Mouse (Mus musculus) heart, postnatal 36 days (tissue): ENCODE results near the gene B3gnt5. TPM values are rescaled to one million over a fixed set of nuclear protein-coding genes. Genes with fewer than 3 reads are reported as not detected.
"Not testable (repeated sequence)": the region's sequence is repeated elsewhere in the genome, so short reads cannot be mapped to it uniquely, and the experiment has no call there.

Experiments
- DNase-seq, 2 experiments: peaks; one replicate each; pipeline ENCODE4 v3.0.0; 2021 to 2022
- intact Hi-C: fragments of 180-260 bp; cut with DNase I; formaldehyde crosslinking; loops from one replicate; pipeline ENCODE4 v1.15.1; 2025
- total RNA-seq, 2 experiments: library from RNA; stranded (reverse); gene quantifications; 2 replicates each; pipeline ENCODE4 v1.2.3; 2021

B3gnt5 gene
- under 1 TPM; 0.54 to 0.61 TPM for total RNA-seq

DNA sequence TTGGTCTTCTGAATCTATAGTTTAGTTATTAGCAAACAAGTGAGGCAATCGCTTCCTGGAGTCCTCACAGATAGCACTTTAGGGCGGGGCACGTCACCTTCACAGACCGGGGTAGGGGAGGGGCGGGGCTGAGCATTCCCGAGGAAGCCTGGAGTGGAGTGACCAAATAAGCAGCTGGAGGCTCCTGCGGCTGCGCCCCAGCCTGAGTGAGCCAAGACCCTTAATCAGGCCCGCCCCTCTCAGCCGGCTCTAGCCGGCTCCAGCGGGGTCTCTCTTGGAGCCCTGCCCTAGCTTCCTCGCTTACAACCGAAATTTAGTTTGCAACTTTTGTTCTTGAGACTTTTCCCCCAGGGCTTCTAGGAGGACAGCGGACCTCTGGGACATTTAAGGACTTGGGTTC, at the start of gene B3gnt5:
B3gnt5 (plus strand) TSS at position 135 of the 400 bp plus-strand sequence.
- intact Hi-C loops, result no loop called here
- DNase-seq, result peak; percentile 21 to 31

DNA sequence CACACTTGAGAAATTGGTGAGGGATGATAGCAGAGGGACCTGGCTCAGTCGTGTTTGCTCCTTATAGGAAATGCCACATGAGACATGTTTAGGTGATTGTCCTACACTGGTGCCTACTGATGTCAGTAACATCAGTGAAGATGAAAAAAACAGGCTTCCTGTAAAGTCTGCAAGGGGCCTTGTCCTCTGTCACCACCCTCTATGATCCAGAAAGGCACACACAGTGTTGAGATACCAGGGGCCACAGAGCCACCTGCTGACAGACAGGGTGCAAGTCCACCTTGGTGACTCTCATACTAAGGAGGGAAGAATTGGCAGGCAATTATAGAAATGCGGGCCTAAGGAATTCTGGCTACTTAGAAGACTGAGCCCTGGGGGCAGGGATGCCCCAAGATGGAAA, 39.0 kb upstream of the B3gnt5 start:
- DNase-seq, result no peak
- intact Hi-C loops, result loop anchor here (10.0 kb wide), 4 partner anchors 124 to 704 kb away; partner anchors contain the start of genes Abcc5 and Parl

DNA sequence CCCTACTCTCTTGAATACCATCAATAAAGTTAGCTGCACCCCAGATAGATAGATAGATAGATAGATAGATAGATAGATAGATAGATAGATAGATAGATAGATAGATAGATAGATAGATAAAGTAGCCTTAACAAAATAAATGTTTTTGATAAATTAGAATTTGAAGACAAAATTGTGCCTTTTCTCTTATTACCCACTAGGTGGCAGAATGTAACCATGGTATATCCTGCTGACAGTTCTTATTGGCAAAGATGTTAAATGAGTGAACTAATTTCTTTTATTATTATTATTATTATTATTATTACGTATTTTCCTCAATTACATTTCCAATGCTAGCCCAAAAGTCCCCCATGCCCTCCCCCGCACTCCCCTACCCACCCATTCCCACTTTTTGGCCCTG, 35.9 kb upstream of the B3gnt5 start:
- not testable (repeated sequence) for DNase-seq
- intact Hi-C loops, result loop anchor here (10.0 kb wide), 4 partner anchors 121 to 701 kb away; partner anchors contain the start of genes Abcc5 and Parl

DNA sequence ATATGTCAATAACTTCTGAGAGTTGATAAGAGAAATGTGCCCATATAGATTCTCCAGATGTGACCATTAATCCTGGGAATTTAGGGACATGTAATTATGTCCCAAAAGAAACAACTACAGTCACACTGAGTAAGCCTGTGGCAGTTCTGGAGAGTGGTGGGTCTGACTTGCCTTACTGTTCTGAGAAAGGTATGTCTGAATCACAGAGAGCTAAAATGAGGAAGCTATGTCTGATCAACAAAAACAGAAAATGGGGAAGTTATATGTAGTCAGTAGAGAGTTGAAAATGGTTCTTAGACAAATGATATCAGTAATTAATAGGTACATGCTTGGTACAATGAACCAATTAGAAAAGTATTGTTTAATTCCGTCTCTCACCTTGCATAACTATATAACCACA, 27.1 kb upstream of the B3gnt5 start:
- DNase-seq, result no peak
- intact Hi-C loops, result no loop called here

DNA sequence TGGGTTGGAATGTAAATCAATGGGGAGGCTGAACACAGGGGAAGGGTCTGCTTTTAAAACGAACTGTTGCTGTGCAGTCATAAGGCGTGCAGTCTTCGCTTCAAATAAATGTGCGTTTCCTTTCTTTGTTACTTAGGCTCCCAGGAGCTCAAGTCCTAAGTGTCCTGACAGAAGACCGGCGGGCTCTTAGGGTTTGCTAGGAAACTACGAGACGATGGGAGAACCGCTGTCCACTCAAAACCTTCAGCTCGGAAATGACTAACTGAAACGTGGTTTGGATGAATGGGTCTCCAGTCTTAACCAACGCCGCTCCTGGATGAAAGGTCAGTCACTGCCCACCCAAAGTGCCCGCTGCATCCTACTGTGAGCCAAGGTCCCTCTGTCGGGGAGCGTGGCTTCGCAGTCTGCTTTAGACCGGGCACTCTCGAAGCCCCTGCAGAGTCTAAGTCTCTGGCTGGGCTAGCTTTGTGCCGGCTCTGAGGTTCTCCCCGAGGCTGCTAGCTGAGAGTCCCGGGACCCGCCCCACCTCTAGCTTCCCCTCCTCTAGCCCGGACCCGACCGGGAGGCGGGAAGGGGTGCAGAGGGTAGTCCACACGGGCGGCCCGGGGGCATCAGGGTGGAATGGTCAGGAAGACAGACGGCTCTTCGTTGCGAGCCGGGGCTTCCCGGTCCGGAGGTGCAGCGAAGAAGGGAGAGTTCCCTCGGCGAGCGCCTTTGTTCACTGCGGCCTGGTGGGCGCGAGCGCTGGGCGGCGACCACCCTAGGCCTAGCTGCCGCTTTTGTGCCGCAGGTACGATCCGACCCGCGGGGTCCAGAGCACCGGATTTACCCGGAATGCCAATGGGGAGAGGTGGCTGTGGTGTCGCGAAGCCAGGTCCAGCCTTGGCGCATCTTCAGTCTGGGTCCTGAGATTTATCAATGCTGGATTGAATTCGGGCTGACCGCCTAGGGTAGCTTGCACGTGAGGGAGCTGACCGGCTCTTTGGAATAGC, 793 bp downstream of the B3gnt5 start:
- intact Hi-C loops, result no loop called here
- peak; percentile 17 to 23 for DNase-seq

DNA sequence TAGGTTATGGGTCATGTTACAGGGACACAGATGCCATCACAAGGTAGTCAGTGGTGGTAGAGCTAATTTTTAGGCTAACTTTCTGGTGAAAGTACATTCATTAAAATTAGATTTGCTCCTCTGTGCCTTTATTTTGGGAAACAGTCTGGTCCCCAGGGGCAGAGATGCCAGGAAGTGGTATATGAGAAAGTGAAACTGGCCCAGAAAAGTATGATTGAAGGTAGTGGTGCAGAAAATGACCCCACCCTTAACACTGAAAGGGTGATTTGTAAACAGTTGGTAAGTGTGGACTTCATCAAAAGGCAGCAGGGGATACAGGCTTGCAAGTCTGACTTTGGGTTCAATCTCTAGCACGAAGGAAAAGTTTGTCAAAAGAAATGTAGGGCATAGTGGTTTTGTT, 1.7 kb downstream of the B3gnt5 start:
- intact Hi-C loops, result no loop called here
- DNase-seq, result no peak

DNA sequence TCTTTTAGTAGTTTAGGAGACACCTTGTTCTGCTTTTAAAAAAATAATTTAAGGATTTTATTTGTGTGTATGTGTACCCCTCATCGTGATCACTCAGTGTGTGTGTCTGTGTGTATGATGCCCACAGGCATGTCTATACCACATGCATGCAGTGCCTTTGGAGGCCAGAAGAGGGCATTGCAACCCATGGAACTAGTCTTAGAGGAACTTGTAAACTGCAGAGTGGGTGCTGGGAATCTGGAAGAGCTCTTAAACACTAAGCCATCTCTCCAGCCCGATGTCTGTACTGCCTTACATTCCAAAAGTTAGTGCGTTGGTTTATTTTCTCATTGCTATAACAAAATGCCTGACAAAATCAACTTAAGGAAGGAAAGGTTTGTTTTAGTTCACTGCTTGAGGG, 6.1 kb downstream of the B3gnt5 start:
- intact Hi-C loops, result no loop called here
- no peak for DNase-seq

DNA sequence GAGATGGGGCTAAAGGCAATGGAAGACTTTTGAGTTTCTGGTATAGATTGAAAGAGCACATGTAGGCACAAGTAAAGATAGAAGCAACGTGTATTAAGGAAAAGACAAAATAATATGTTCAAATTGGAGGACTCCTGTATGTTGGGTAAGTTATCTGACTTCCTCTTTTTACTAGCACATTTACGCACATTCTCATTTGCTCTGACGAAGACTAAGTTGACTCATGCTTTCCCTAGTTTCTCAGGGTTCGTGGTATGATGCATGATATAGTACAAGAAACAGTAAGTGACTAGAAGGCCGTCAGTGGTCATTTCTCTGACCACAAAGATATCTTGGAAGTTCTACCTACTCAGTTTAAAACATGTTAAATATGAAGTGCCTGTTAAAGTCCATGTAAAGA, 8.0 kb downstream of the B3gnt5 start:
- DNase-seq, result no peak
- intact Hi-C loops, result no loop called here

DNA sequence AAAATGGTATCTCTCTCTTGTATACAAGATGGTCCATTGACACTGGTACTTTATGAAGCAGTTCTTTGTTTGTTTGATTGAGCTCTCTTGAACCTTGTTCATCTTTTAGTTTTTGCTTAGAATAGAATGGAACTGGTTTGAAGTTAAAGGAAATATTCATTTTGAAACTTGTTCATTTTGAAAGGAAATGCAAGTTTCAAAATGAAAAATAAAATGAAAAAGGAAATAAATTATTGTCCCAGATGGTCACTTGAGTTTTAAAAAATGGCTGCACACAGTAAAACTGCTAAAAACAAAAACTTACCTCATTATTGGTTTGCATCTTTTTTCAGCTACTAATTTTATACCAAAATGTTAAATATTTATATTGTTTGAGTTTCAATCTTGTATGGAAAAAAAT, 12.0 kb downstream of the B3gnt5 start:
- intact Hi-C loops, result no loop called here
- no peak for DNase-seq

DNA sequence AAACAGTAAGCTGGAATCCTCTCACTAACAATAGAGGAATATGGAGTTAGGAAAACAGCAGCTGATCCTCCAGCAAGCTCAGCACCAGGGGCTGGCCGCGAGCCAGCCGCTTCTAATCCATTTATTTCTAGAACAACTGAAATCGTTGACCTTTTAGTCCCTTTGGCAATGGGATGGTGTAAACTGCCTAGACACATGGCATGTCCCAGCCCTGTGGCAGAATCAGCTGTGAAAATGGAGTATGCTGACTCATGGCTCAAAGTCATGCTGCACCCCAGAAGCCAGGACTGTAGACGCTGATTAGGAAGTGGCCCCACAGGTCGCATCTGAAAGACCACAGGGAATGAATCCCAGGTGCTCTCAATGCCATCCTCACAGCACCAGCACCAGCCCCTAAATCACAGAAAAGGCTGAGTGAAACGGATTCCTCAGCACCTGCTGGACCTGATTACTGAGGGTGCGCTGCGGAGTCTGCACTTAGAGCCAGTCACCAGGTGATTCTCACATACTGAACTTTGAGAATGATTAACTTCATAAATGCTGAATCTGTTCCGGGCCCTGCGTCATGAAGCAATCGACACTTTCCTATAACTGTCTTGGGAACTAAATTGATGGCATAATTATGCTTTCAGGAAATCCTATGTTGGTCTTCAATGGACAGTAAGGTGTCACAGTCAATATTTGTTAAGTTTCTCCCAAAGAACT, 26.5 kb downstream of the B3gnt5 start:
- DNase-seq, result no peak
- intact Hi-C loops, result no loop called here

DNA sequence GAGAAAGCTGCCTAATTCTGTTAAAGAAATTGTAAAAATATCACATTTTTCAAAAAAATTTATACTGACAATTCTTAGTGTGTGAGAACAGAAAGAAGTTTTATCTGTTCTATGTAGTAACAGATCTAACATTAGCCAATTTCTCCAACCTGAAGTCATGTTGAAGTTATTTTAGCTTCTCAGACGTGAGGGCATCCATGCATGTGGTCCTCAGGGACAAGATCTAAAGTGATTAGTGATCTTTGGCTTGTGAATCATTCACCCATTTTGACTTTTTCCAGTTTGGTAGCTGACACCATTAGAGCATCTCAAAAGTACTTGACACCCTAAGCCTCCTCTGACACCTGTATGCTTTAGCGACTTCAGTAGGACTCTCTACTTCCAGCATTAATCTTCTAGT, 29.9 kb downstream of the B3gnt5 start:
- intact Hi-C loops, result no loop called here
- no peak for DNase-seq

DNA sequence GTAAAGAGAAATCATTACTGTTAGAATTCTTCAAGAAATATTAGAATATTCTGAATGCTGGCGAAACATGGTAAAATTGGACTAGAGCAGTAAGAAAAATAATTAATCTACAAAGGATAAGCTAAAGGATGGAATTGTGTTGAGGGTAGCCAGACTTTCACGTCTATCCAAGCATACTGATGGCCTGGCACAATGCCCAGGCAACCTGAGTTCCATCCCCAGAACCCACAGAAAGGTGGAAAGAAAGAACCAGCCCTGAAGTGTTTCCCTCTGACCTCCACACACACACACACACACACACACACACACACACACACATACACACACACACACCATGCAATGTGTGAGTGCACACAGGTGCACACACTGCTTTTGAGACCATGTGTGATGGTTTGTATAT, 58.8 kb downstream of the B3gnt5 start:
- DNase-seq, result no peak
- intact Hi-C loops, result no loop called here

Other genes starting within 250 kb of the B3gnt5 start
- gene Olfr167, start 237.9 kb upstream of the B3gnt5 start, total RNA-seq, result not detected
- not detected for gene Olfr168, start 224.7 kb upstream of the B3gnt5 start, total RNA-seq
- not detected for gene Olfr169, start 188.4 kb upstream of the B3gnt5 start, total RNA-seq
- not detected for gene Olfr170, start 148.3 kb upstream of the B3gnt5 start, total RNA-seq
- gene Olfr171, start 130.3 kb upstream of the B3gnt5 start, total RNA-seq, result not detected
- not detected for gene Lamp3, start 53.8 kb upstream of the B3gnt5 start, total RNA-seq
- 1 to 10 TPM; 5.3 to 6.3 TPM for gene Klhl6, start 222.8 kb downstream of the B3gnt5 start, total RNA-seq